Mouse (Mus musculus) small intestine, adult 2 months (tissue): ENCODE results near the gene Nicn1. TPM values are rescaled to one million over a fixed set of nuclear protein-coding genes. Genes with fewer than 3 reads are reported as not detected.
A peak's percentile ranks its signal among the peaks of the same experiment; 100 is the strongest.
"Not testable (repeated sequence)": the region's sequence is repeated elsewhere in the genome, so short reads cannot be mapped to it uniquely, and the experiment has no call there.

Experiments used
- H3K27ac ChIP-seq: fragments of 200-500 bp; 2 replicates; pipeline ENCODE4 v1.5.1; 2012; ENCODE audit warnings: low read depth, low read length, control low read depth, inconsistent platforms; ENCODE audit not compliant: insufficient read depth
- H3K27me3 ChIP-seq: fragments of 200-500 bp; 2 replicates; pipeline ENCODE4 v1.6.1; 2012; ENCODE audit warnings: mild to moderate bottlenecking, moderate library complexity, low read length, inconsistent platforms; ENCODE audit not compliant: control insufficient read depth, insufficient read depth
- H3K36me3 ChIP-seq: fragments of 200-500 bp; 2 replicates; pipeline ENCODE4 v1.6.1; 2012; ENCODE audit warnings: mild to moderate bottlenecking, low read length, control low read depth, inconsistent platforms; ENCODE audit not compliant: control insufficient read depth, insufficient read depth
- H3K4me1 ChIP-seq: fragments of 200-500 bp; 2 replicates; pipeline ENCODE4 v1.6.1; 2012; ENCODE audit warnings: low read length, inconsistent platforms, mixed read lengths; ENCODE audit not compliant: control insufficient read depth, insufficient read depth, insufficient read length
- H3K4me3 ChIP-seq: fragments of 200-500 bp; 2 replicates; pipeline ENCODE4 v1.5.1; 2012; ENCODE audit warnings: low read depth, mild to moderate bottlenecking, control low read depth, inconsistent platforms, low read length, moderate library complexity
- CTCF ChIP-seq: fragments of 200-500 bp; IDR thresholded peaks from 2 replicates; pipeline ENCODE4 v1.5.1; 2012; ENCODE audit warnings: low read depth, mild to moderate bottlenecking, control low read depth, inconsistent platforms, low read length, moderate library complexity, mixed read lengths; ENCODE audit not compliant: insufficient replicate concordance, insufficient read length; ENCODE audit errors: extremely low read depth
- POLR2A ChIP-seq: fragments of 200-500 bp; IDR thresholded peaks from 2 replicates; pipeline ENCODE4 v1.6.1; 2012; ENCODE audit warnings: low read depth, mild to moderate bottlenecking, control low read depth, inconsistent platforms, low read length, moderate library complexity
- WGBS: fragments of 180-500 bp; shearing (Covaris S2); methylation state at CpG from one replicate; pipeline ENCODE4 v1.1.7; 2018; 5-methylcytosine and 5-hydroxymethylcytosine counted together
- polyA plus RNA-seq: library from polyadenylated mRNA; depleted of rRNA; stranded (reverse); fragments of >200 nt; gene quantifications from 2 replicates; pipeline ENCODE4 v1.2.3, GENCODE M21; 2012

Gene Nicn1
- polyA plus RNA-seq, 1 experiment: 3.9 TPM

- H3K27ac ChIP-seq: no peak overlapping the region
These were observed 28.4 kb upstream of the Nicn1 start for GRCm38 (mm10) chr9:108261865-108262264.

GRCm38 (mm10) chr9:108262494-108263049 lies 27.7 kb upstream of the Nicn1 start:
- Histone ChIP-seq H3K4me3 (peak overlapping the region; percentile 77), H3K4me1 (peaks cover 21% of the 10 kb centered on the region; the same call in 1 of the 2 replicates), H3K36me3 (no peaks in the 10 kb centered on the region), H3K27me3 (no peaks in the 10 kb centered on the region), H3K27ac (peak overlapping the region; percentile 87)
- whole genome bisulfite sequencing: 14% methylated on average over 11 of the region's 11 CpGs
- TF ChIP-seq CTCF: no peak
- no peak for TF ChIP-seq POLR2A

More at GRCm38 (mm10) chr9:108261865-108262264, 28.4 kb upstream of the Nicn1 start:
- TF ChIP-seq POLR2A (no peak), CTCF (no peak)
- Histone ChIP-seq H3K27me3 (no peaks in the 10 kb centered on the region), H3K36me3 (no peaks in the 10 kb centered on the region), H3K4me1 (peaks cover 18% of the 10 kb centered on the region; the same call in 1 of the 2 replicates), H3K4me3 (peak overlapping the region; percentile 17; the same call in 1 of the 2 replicates)
- 26% methylated on average over 7 of the region's 7 CpGs for WGBS

- H3K36me3 ChIP-seq: no peaks in the 10 kb centered on the region
- H3K4me3 ChIP-seq: peak overlapping the region; percentile 77
- WGBS: under 1% methylated on average over 59 of the region's 62 CpGs
- peak overlapping the region; percentile 87 for H3K27ac ChIP-seq
- TF ChIP-seq POLR2A (no peak), CTCF (no peak)
- no peaks in the 10 kb centered on the region for H3K27me3 ChIP-seq
- peaks cover 23% of the 10 kb centered on the region; the same call in 1 of the 2 replicates for H3K4me1 ChIP-seq
These were observed 27.0 kb upstream of the Nicn1 start for GRCm38 (mm10) chr9:108263131-108263681.

GRCm38 (mm10) chr9:108263690-108264190 lies 26.5 kb upstream of the Nicn1 start, which contains the start of gene Dag1:
Gene Dag1, minus strand, starts transcription at chr9:108263958.
- peak within 1 kb of the TSS; percentile 77 for H3K4me3 ChIP-seq
- under 1% methylated on average over 71 of the region's 71 CpGs for WGBS
- TF ChIP-seq POLR2A (peak; percentile 78), CTCF (no peak)

GRCm38 (mm10) chr9:108264191-108264921 lies 25.9 kb upstream of the Nicn1 start:
- Histone ChIP-seq H3K4me3 (peak overlapping the region; percentile 77), H3K4me1 (peaks cover 26% of the 10 kb centered on the region; the same call in 1 of the 2 replicates), H3K36me3 (no peaks in the 10 kb centered on the region), H3K27ac (peak overlapping the region; percentile 74), H3K27me3 (no peaks in the 10 kb centered on the region)
- 0 out of 2 replicates have a peak, but pooled peaks have one; percentile 14 for TF ChIP-seq CTCF
- TF ChIP-seq POLR2A: no peak
- WGBS: 7% methylated on average over 10 of the region's 10 CpGs

More at GRCm38 (mm10) chr9:108263690-108264190, 26.5 kb upstream of the Nicn1 start, which contains the start of gene Dag1:
- Histone ChIP-seq H3K4me1 (peaks cover 25% of the 10 kb centered on the region; the same call in 1 of the 2 replicates), H3K27ac (peak within 1 kb of the TSS; percentile 87), H3K27me3 (no peaks in the 10 kb centered on the region), H3K36me3 (no peaks in the 10 kb centered on the region)

- peaks cover 31% of the 10 kb centered on the region; the same call in 1 of the 2 replicates for H3K4me1 ChIP-seq
- no peak overlapping the region for H3K4me3 ChIP-seq
- no peaks in the 10 kb centered on the region for H3K27me3 ChIP-seq
- TF ChIP-seq CTCF (no peak), POLR2A (no peak)
- WGBS: 80% methylated on average over 10 of the region's 10 CpGs
- no peak overlapping the region for H3K27ac ChIP-seq
- no peaks in the 10 kb centered on the region for H3K36me3 ChIP-seq
These were observed 23.8 kb upstream of the Nicn1 start for GRCm38 (mm10) chr9:108266261-108266935.

- peak overlapping the region; percentile 79 for H3K27ac ChIP-seq
- WGBS: 31% methylated on average over 7 of the region's 7 CpGs
- TF ChIP-seq POLR2A: no peak
- no peak for TF ChIP-seq CTCF
- H3K4me1 ChIP-seq: peaks cover 29% of the 10 kb centered on the region; the same call in 1 of the 2 replicates
- no peaks in the 10 kb centered on the region for H3K36me3 ChIP-seq
- H3K4me3 ChIP-seq: no peak overlapping the region
- no peaks in the 10 kb centered on the region for H3K27me3 ChIP-seq
These were observed 22.5 kb upstream of the Nicn1 start for GRCm38 (mm10) chr9:108267691-108268090.

GRCm38 (mm10) chr9:108268701-108269100 lies 21.5 kb upstream of the Nicn1 start:
- 0 out of 2 replicates have a peak overlapping the region, but pooled peaks have one; percentile 24 for H3K27ac ChIP-seq
- not testable (repeated sequence) for H3K4me3 ChIP-seq, H3K27me3 ChIP-seq, H3K36me3 ChIP-seq
- WGBS: 18% methylated on average over 7 of the region's 7 CpGs
- H3K4me1 ChIP-seq: peaks cover 33% of the 10 kb centered on the region; the same call in 1 of the 2 replicates
